ENCODE assay signal across 25 mouse cellular contexts in genomic region chr13:59779744-59780264, GRCm38 (mm10). TPM values are rescaled to one million over a fixed set of nuclear protein-coding genes. Genes with fewer than 3 reads are reported as not detected.
DNase-seq lines count a peak whose midpoint lies in the region; ATAC-seq and TF ChIP-seq lines count a peak whose summit lies in the region.
"Not testable (repeated sequence)": the region's sequence is repeated elsewhere in the genome, so short reads cannot be mapped to it uniquely, and the experiment has no call there.
"Had no signal": no experiment of that assay in that cellular context is flagged by ENCODE, and none has a peak within 500 bp of the region (broad histone marks: within the 10 kb centered on the region; RNA-seq: fewer than 3 reads in every experiment).

No protein-coding gene starts in this region.

- not testable (repeated sequence) for H3K4me3 ChIP-seq in E14TG2a.4 (replicated peaks; ENCODE audit: low read length); hindbrain, postnatal 0 days (ENCODE audit: low read length); kidney, postnatal 0 days (replicated peaks; ENCODE audit: low read depth, low read length); liver, postnatal 0 days (ENCODE audit: low read depth, low read length); midbrain, postnatal 0 days (ENCODE audit: low read depth, low read length)

- not testable (repeated sequence) for H3K27me3 ChIP-seq in E14TG2a.4 (ENCODE audit: insufficient read depth, low read length); Patski; hindbrain, postnatal 0 days (ENCODE audit: insufficient read depth, low read length); kidney, postnatal 0 days (ENCODE audit: insufficient read depth, low read length); liver, postnatal 0 days (ENCODE audit: insufficient read depth, low read length); midbrain, postnatal 0 days (ENCODE audit: insufficient read depth, low read length)

- POLR2A ChIA-PET in Patski (lab: Charles Lee): not testable (repeated sequence)

- WGBS in hindbrain, postnatal 0 days: 92% methylated on average over 1 of the region's 1 CpGs
- 90% methylated on average over 1 of the region's 1 CpGs for WGBS in kidney, postnatal 0 days
- WGBS in liver, postnatal 0 days (ENCODE audit: insufficient replicate concordance): 90% methylated on average over 1 of the region's 1 CpGs
- WGBS in midbrain, postnatal 0 days: 93% methylated on average over 1 of the region's 1 CpGs

- not testable (repeated sequence) for ATAC-seq in Patski; hindbrain, postnatal 0 days; kidney, postnatal 0 days (replicated peaks; ENCODE audit: low FRiP score, low read depth); liver, postnatal 0 days; midbrain, postnatal 0 days (ENCODE audit: low FRiP score)

- DNase-seq in 3T3-L1 (ENCODE audit: low read depth, low spot score): peak; percentile 9
- peak; percentile 35 for DNase-seq in CD4-positive helper T cell, adult 2 months (ENCODE audit: low read depth, low spot score)
- not testable (repeated sequence) for DNase-seq in Patski (ENCODE audit: low read depth, low spot score); hindbrain, postnatal 0 days (ENCODE audit: low spot score); kidney, postnatal 0 days (ENCODE audit: low spot score); liver, postnatal 0 days; midbrain, postnatal 0 days (ENCODE audit: low spot score)

- H3K36me3 ChIP-seq in E14TG2a.4 (ENCODE audit: insufficient read depth, low read length): peaks cover 96% of the 10 kb centered on the region
- peaks cover 75% of the 10 kb centered on the region for H3K36me3 ChIP-seq in hindbrain, postnatal 0 days (ENCODE audit: insufficient read depth, low read length)
- peaks cover 74% of the 10 kb centered on the region for H3K36me3 ChIP-seq in kidney, postnatal 0 days (ENCODE audit: insufficient read depth, low read length)
- H3K36me3 ChIP-seq in liver, postnatal 0 days (replicated peaks; ENCODE audit: insufficient read depth, low read length): peaks cover 95% of the 10 kb centered on the region
- H3K36me3 ChIP-seq in midbrain, postnatal 0 days (ENCODE audit: insufficient read depth, low read length): peaks cover 78% of the 10 kb centered on the region

- not testable (repeated sequence) for H3K9ac ChIP-seq in hindbrain, postnatal 0 days (replicated peaks; ENCODE audit: low read length); kidney, postnatal 0 days (ENCODE audit: low read depth, low read length); liver, postnatal 0 days (replicated peaks); midbrain, postnatal 0 days (replicated peaks; ENCODE audit: low read length, poor library complexity, severe bottlenecking)

- H3K27ac ChIP-seq in hindbrain, postnatal 0 days; kidney, postnatal 0 days; liver, postnatal 0 days (ENCODE audit: low read depth); midbrain, postnatal 0 days (ENCODE audit: low read depth, low read length): not testable (repeated sequence)

- not testable (repeated sequence) for TF ChIP-seq EP300 in liver, postnatal 0 days (IDR thresholded peaks at IDR 0.05; ENCODE audit: low read depth)

- H3K4me1 ChIP-seq in E14TG2a.4 (replicated peaks; ENCODE audit: low read depth, low read length); hindbrain, postnatal 0 days (ENCODE audit: insufficient read depth, low read length); kidney, postnatal 0 days (replicated peaks; ENCODE audit: insufficient read depth, low read length); liver, postnatal 0 days (ENCODE audit: insufficient read depth); midbrain, postnatal 0 days (ENCODE audit: insufficient read depth, low read length): not testable (repeated sequence)

- CTCF ChIA-PET in Patski (lab: Charles Lee): interaction anchor here (0.7 to 4.3 kb wide), 7 partner anchors 9 to 34 kb away, joined by 3 to 12 read pairs (median 4); no protein-coding TSS in a partner anchor

- TF ChIP-seq CTCF in E14TG2a.4 (conservative IDR thresholded peaks at IDR 0.05; ENCODE audit: low read length): peak; percentile 33
- TF ChIP-seq CTCF in Patski (IDR thresholded peaks at IDR 0.05): peak; percentile 45
- peak; percentile 29; the same call in 1 of the 2 replicates for TF ChIP-seq CTCF in hindbrain, postnatal 0 days (IDR thresholded peaks at IDR 0.05; ENCODE audit: low read depth)
- peak; percentile 52 for TF ChIP-seq CTCF in kidney, postnatal 0 days (IDR thresholded peaks at IDR 0.05; ENCODE audit: low read depth)
- TF ChIP-seq CTCF in liver, postnatal 0 days (IDR thresholded peaks at IDR 0.05; ENCODE audit: low read depth): peak; percentile 53
- peak; percentile 33 for TF ChIP-seq CTCF in midbrain, postnatal 0 days (IDR thresholded peaks at IDR 0.05)

- H3K9me3 ChIP-seq in E14TG2a.4 (ENCODE audit: low read length); hindbrain, postnatal 0 days (ENCODE audit: low read length); kidney, postnatal 0 days (replicated peaks; ENCODE audit: low read length); liver, postnatal 0 days (ENCODE audit: low read length); midbrain, postnatal 0 days (ENCODE audit: low read length): not testable (repeated sequence)

- in situ Hi-C loops in Patski (cut with MboI; ENCODE audit: low pct_unique_long_range_greater_than_20kb): not testable (repeated sequence)

- not testable (repeated sequence) for H3K4me2 ChIP-seq in hindbrain, postnatal 0 days (ENCODE audit: low read depth, low read length); kidney, postnatal 0 days (ENCODE audit: low read length); liver, postnatal 0 days (ENCODE audit: low read depth, low read length); midbrain, postnatal 0 days (ENCODE audit: low read depth, low read length, poor library complexity, severe bottlenecking)

RNA-seq across cellular contexts. Expression of gene Gm49354, which starts 2.2 kb away (rescaled TPM):
- polyA plus RNA-seq in Patski (2021): 0.22 TPM
- not detected in 2 replicates for total RNA-seq in hindbrain, postnatal 0 days (2014; rRNA removed)
- polyA plus RNA-seq in hindbrain, postnatal 0 days (2015; fragmentation: Nextera tagmentation; extraction: Ambion mirVana): not detected in 2 replicates
- polyA plus RNA-seq in kidney, postnatal 0 days (2015; fragmentation: Nextera tagmentation; extraction: Ambion mirVana): not detected in 2 replicates
- not detected in 2 replicates for polyA plus RNA-seq in liver, postnatal 0 days (2015; fragmentation: Nextera tagmentation; extraction: Ambion mirVana)
- total RNA-seq in midbrain, postnatal 0 days (2014; rRNA removed): not detected in 2 replicates
- not detected in 2 replicates for polyA plus RNA-seq in midbrain, postnatal 0 days (2015; fragmentation: Nextera tagmentation; extraction: Ambion mirVana)
- total RNA-seq: adrenal gland, postnatal 10 days; adrenal gland, postnatal 4 days; gastrocnemius, postnatal 10 days; gastrocnemius, postnatal 4 days; heart, adult 18-20 months; heart, postnatal 14 days had no signal
- polyA plus RNA-seq: embryonic facial prominence, embryonic 11.5 days; embryonic facial prominence, embryonic 15.5 days; forebrain, embryonic 10.5 days; forebrain, embryonic 14.5 days; heart, embryonic 11.5 days; heart, embryonic 15.5 days; hindbrain, embryonic 13.5 days; intestine, embryonic 16.5 days had no signal

RNA-seq across cellular contexts. Expression of gene Isca1, which starts 10.2 kb away (rescaled TPM):
- 89.7 TPM for polyA plus RNA-seq in Patski (2021)
- total RNA-seq in hindbrain, postnatal 0 days (2014; rRNA removed): 85.5 and 92.8 TPM in 2 replicates
- polyA plus RNA-seq in hindbrain, postnatal 0 days (2015; fragmentation: Nextera tagmentation; extraction: Ambion mirVana): 167 TPM in 2 replicates
- 148 and 153 TPM in 2 replicates for polyA plus RNA-seq in kidney, postnatal 0 days (2015; fragmentation: Nextera tagmentation; extraction: Ambion mirVana)
- 135 and 137 TPM in 2 replicates for polyA plus RNA-seq in liver, postnatal 0 days (2015; fragmentation: Nextera tagmentation; extraction: Ambion mirVana)
- 90.5 and 94.0 TPM in 2 replicates for total RNA-seq in midbrain, postnatal 0 days (2014; rRNA removed)
- 156 and 159 TPM in 2 replicates for polyA plus RNA-seq in midbrain, postnatal 0 days (2015; fragmentation: Nextera tagmentation; extraction: Ambion mirVana)

RNA-seq across cellular contexts. Expression of gene 1700014D04Rik, which starts 33.3 kb away (rescaled TPM):
- polyA plus RNA-seq in Patski (2021): 0.12 TPM
- 0.16 and 0.29 TPM in 2 replicates for total RNA-seq in hindbrain, postnatal 0 days (2014; rRNA removed)
- 0.18 and 0.24 TPM in 2 replicates for polyA plus RNA-seq in hindbrain, postnatal 0 days (2015; fragmentation: Nextera tagmentation; extraction: Ambion mirVana)
- not detected in 2 replicates for polyA plus RNA-seq in kidney, postnatal 0 days (2015; fragmentation: Nextera tagmentation; extraction: Ambion mirVana)
- not detected in 2 replicates for polyA plus RNA-seq in liver, postnatal 0 days (2015; fragmentation: Nextera tagmentation; extraction: Ambion mirVana)
- total RNA-seq in midbrain, postnatal 0 days (2014; rRNA removed): 0.66 and 1.8 TPM in 2 replicates
- polyA plus RNA-seq in midbrain, postnatal 0 days (2015; fragmentation: Nextera tagmentation; extraction: Ambion mirVana): 0.35 and 0.36 TPM in 2 replicates
- total RNA-seq: adrenal gland, postnatal 10 days; gastrocnemius, postnatal 10 days; gastrocnemius, postnatal 4 days; heart, adult 18-20 months; heart, postnatal 14 days had no signal
- polyA plus RNA-seq: embryonic facial prominence, embryonic 11.5 days; embryonic facial prominence, embryonic 15.5 days; erythroblast, embryonic 14.5 days; forebrain, embryonic 10.5 days; forebrain, embryonic 14.5 days; heart, embryonic 11.5 days; hindbrain, embryonic 13.5 days; intestine, embryonic 16.5 days had no signal

RNA-seq across cellular contexts. Expression of gene Tut7, which starts 43.1 kb away (rescaled TPM):
- 59.7 TPM for polyA plus RNA-seq in Patski (2021)
- 27.9 and 29.5 TPM in 2 replicates for total RNA-seq in hindbrain, postnatal 0 days (2014; rRNA removed)
- polyA plus RNA-seq in hindbrain, postnatal 0 days (2015; fragmentation: Nextera tagmentation; extraction: Ambion mirVana): 35.5 and 36.8 TPM in 2 replicates
- 34.7 and 38.7 TPM in 2 replicates for polyA plus RNA-seq in kidney, postnatal 0 days (2015; fragmentation: Nextera tagmentation; extraction: Ambion mirVana)
- polyA plus RNA-seq in liver, postnatal 0 days (2015; fragmentation: Nextera tagmentation; extraction: Ambion mirVana): 33.8 and 37.6 TPM in 2 replicates
- 33.7 and 35.2 TPM in 2 replicates for total RNA-seq in midbrain, postnatal 0 days (2014; rRNA removed)
- polyA plus RNA-seq in midbrain, postnatal 0 days (2015; fragmentation: Nextera tagmentation; extraction: Ambion mirVana): 32.6 and 37.3 TPM in 2 replicates

RNA-seq across cellular contexts. Expression of gene Spata31d1d, which starts 48.3 kb away (rescaled TPM):
- polyA plus RNA-seq in Patski (2021): not detected
- total RNA-seq in hindbrain, postnatal 0 days (2014; rRNA removed): not detected in 2 replicates
- not detected in 2 replicates for polyA plus RNA-seq in hindbrain, postnatal 0 days (2015; fragmentation: Nextera tagmentation; extraction: Ambion mirVana)
- not detected in 2 replicates for polyA plus RNA-seq in kidney, postnatal 0 days (2015; fragmentation: Nextera tagmentation; extraction: Ambion mirVana)
- not detected in 2 replicates for polyA plus RNA-seq in liver, postnatal 0 days (2015; fragmentation: Nextera tagmentation; extraction: Ambion mirVana)
- total RNA-seq in midbrain, postnatal 0 days (2014; rRNA removed): 0.14 TPM in 1 of 2 replicates, not detected in the other
- polyA plus RNA-seq in midbrain, postnatal 0 days (2015; fragmentation: Nextera tagmentation; extraction: Ambion mirVana): not detected in 2 replicates
- total RNA-seq: adrenal gland, postnatal 10 days; adrenal gland, postnatal 4 days; common myeloid progenitor, adult 5-6 weeks; gastrocnemius, postnatal 10 days; gastrocnemius, postnatal 4 days; heart, adult 18-20 months; heart, postnatal 14 days; hematopoietic stem cell, adult 5-6 weeks had no signal
- polyA plus RNA-seq: embryonic facial prominence, embryonic 11.5 days; embryonic facial prominence, embryonic 15.5 days; forebrain, embryonic 10.5 days; forebrain, embryonic 14.5 days; heart, embryonic 11.5 days; heart, embryonic 15.5 days; hindbrain, embryonic 13.5 days; intestine, embryonic 16.5 days had no signal
